Mouse (Mus musculus): ENCODE measurements around the gene Plcb4.

Plcb4 gene

DNA sequence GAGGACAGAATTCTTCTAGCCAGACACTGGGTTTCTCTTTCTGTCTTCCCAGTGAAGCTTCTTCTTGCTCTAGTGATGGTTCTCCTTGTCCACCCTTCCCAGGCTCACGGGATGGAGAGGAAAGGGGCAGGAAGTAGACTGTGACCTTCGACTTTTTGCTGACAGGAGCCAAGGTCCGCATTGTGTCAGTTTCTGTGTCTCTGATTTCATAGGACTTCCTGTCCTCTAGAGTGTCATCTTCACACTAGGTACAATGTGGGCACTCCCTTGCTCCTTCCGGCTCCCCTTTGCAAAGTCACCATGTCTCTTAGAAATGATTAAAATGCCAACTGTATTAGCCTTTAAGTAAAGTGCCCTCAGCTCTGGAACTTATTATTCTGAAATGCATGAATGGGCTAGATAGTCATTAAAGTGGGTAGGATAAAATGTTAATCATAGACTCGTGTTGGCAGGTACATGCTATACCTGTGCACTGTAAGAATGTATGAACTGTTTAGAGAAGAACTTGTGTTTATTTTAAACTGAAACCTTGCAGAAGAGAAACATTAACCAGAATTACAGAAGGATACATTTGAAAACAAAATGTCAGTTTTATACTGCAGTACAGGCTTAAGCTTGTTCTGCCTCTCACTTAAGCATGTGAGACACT, 152.8 kb downstream of the Plcb4 start:
- DNase-seq (ENCODE audit: low spot score), result no peak

GRCm38 (mm10) chr2:135812701-135813246, 154.0 kb downstream of the Plcb4 start:
- no peak for DNase-seq (ENCODE audit: low spot score)

- DNase-seq (ENCODE audit: low spot score), result no peak
These were observed 161.9 kb downstream of the Plcb4 start for GRCm38 (mm10) chr2:135820691-135821090.

DNA sequence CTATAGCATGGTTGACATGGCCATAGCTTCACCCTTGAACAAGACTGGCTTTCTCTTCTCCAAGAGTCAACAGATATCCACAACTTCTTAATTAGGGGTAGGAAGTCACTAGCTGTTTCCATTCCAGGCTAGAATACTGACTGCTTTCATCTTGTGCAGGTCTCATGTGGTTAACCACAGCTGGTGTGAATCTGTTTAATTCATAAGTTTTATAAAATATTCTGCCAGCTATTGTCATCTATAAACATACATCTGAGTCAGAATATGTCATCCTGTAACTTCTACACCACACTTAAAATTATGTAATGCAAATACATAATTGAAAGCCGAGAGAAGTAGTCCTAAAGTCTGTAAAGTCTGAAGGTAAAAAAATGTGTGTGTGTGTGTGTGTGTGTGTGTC, 164.9 kb downstream of the Plcb4 start:
- DNase-seq (ENCODE audit: low spot score), result no peak

DNA sequence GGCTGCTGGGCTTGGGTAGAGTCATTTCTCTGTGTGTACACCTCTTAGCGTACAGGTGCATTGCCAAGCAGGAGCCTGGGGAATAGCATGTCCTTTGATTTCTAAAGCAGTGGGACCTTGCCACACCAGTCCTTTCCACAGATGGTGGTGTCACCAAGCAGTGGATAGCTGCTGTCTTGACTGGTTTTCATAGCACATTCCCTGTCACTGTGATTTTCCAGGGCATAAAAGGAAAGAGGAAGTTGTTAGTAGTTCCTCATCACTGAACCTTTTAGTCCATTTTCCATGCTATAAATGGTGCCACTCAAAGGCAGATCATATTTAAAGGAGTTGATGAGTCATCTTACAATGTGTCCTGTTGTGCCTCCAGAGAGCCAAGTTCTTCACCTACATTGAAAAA, 165.9 kb downstream of the Plcb4 start:
- no peak for DNase-seq (ENCODE audit: low spot score)

DNA sequence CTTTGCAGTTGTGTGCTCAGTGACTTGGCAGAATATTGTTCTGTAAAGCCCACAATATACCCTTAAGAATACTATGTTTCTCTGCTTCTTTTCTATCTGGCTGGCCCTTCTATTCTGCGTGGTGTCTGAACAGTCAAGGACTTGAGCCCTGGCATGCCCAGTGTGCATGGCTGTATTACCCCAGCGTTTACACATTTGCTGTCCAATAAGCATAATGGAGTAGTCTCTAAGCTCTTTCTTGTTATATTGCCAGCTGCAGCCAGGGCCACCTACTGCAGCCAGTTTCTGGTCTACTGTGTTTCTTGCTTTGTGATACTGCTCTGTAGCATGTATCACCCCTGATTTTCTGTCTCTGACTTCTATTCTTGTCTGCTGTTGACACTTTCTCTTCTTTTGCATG, 166.8 kb downstream of the Plcb4 start:
- no peak for DNase-seq (ENCODE audit: low spot score)

- DNase-seq (ENCODE audit: low spot score), result no peak
These were observed 168.0 kb downstream of the Plcb4 start for GRCm38 (mm10) chr2:135826616-135827360.

DNA sequence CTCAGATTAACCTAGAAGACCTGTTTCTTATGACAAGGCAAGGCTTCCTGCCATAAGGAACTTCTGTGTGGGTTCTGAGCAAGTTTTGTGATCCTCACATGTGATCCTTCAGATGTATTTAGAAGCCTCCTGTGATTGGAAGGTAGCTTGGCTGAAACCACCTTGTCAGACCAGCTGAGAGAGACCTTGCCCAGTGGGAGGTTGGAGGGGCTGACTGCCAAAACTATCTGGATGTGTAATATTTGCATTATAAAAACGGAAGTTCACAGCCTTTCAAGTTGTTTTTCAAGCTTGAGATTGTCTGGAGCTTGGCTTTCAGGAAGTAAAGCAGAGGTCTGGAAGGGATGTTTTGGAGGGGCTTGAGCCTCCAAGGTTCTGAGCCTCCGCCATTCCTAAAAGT, 169.6 kb downstream of the Plcb4 start:
- DNase-seq (ENCODE audit: low spot score), result no peak

DNA sequence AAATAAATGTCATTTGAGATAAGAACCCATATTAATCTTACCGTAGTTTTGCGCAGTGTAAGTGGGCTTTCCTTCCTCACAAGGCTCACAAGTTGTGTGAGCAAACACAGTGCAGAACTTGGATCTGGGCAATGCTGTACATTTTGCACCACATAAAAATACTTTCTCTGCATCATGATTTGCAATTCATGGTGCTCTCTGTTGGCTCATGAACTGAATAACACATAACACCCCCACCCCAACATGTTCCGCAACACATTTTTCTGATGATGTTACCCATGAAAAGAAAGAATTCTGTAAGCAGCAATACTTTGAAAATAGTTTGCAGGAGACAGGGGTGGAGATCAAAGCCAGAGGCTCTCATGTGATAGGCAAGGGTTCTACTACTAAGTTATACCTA, 174.9 kb downstream of the Plcb4 start:
- no peak for DNase-seq (ENCODE audit: low spot score)

- no peak for DNase-seq (ENCODE audit: low spot score)
These were observed 175.6 kb downstream of the Plcb4 start for GRCm38 (mm10) chr2:135834435-135834834.

GRCm38 (mm10) chr2:135835911-135836310, 177.1 kb downstream of the Plcb4 start:
- DNase-seq (ENCODE audit: low spot score), result no peak

DNA sequence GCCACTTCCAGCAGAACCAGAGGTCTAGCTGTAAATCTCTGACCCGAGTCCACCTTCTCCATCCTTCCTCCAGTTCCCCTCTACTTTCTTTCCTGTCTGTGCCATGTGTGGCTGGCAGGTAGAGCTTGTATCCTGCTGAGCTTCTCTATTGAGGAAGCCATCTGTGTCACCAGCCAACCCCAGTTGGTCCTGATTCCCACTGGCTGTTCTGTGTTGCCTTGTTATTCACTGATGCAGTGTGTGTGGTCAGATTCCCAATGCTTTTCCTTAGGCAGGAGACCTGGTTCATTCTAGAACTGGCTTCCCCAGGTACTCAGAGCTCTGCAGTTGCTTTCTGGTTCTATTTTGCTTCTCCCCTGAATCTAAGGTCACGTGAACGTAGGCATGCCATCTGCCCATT, 177.6 kb downstream of the Plcb4 start:
- DNase-seq (ENCODE audit: low spot score), result no peak

- DNase-seq (ENCODE audit: low spot score), result no peak
These were observed 178.9 kb downstream of the Plcb4 start for GRCm38 (mm10) chr2:135837730-135838129.

- no peak for DNase-seq (ENCODE audit: low spot score)
These were observed 179.3 kb downstream of the Plcb4 start for GRCm38 (mm10) chr2:135838135-135838534.

GRCm38 (mm10) chr2:135838651-135839286, 180.0 kb downstream of the Plcb4 start:
- DNase-seq (ENCODE audit: low spot score), result no peak

- DNase-seq (ENCODE audit: low spot score), result no peak
These were observed 184.9 kb downstream of the Plcb4 start for GRCm38 (mm10) chr2:135843721-135844120.

GRCm38 (mm10) chr2:135846903-135847302, 188.1 kb downstream of the Plcb4 start:
- no peak for DNase-seq (ENCODE audit: low spot score)

- no peak for DNase-seq (ENCODE audit: low spot score)
These were observed 188.9 kb downstream of the Plcb4 start for GRCm38 (mm10) chr2:135847738-135848137.

GRCm38 (mm10) chr2:135848169-135848568, 189.4 kb downstream of the Plcb4 start:
- DNase-seq (ENCODE audit: low spot score), result no peak

- no peak for DNase-seq (ENCODE audit: low spot score)
These were observed 193.2 kb downstream of the Plcb4 start for GRCm38 (mm10) chr2:135851964-135852363.

GRCm38 (mm10) chr2:135853085-135853484, 194.3 kb downstream of the Plcb4 start:
- no peak for DNase-seq (ENCODE audit: low spot score)

- DNase-seq (ENCODE audit: low spot score), result no peak
These were observed 195.2 kb downstream of the Plcb4 start for GRCm38 (mm10) chr2:135854059-135854458.

GRCm38 (mm10) chr2:135855890-135856490, 197.2 kb downstream of the Plcb4 start:
- no peak for DNase-seq (ENCODE audit: low spot score)

Measured in urinary bladder, postnatal 10 days (tissue).